Mouse (Mus musculus) limb, embryonic 12.5 days (tissue): ENCODE measurements around the gene Btn2a2. TPM values are rescaled to one million over a fixed set of nuclear protein-coding genes. Genes with fewer than 3 reads are reported as not detected.
A peak's percentile ranks its signal among the peaks of the same experiment; 100 is the strongest.

Experiments
- ATAC-seq: fragments of 200-750 bp; cut with Nextera tagmentation; 2 replicates; pipeline ENCODE4 v1.8.0; 2017; ENCODE audit warnings: low read depth, moderate TSS enrichment; ENCODE audit not compliant: insufficient number of reproducible peaks, insufficient read depth, low FRiP score, low TSS enrichment
- H3K27ac ChIP-seq: fragments of 300-500 bp; sonication (generic); 2 replicates; pipeline ENCODE4 v1.5.1; 2016; ENCODE audit warnings: mild to moderate bottlenecking, moderate library complexity
- H3K27me3 ChIP-seq: fragments of 300-500 bp; sonication (generic); 2 replicates; pipeline ENCODE4 v1.6.1; 2016; ENCODE audit warnings: mild to moderate bottlenecking, moderate library complexity
- H3K36me3 ChIP-seq: fragments of 300-500 bp; sonication (generic); 2 replicates; pipeline ENCODE4 v1.6.1; 2016; ENCODE audit warnings: mild to moderate bottlenecking, moderate library complexity
- H3K4me1 ChIP-seq: fragments of 300-500 bp; sonication (generic); replicated peaks from 2 replicates; pipeline ENCODE4 v1.6.1; 2016
- H3K4me2 ChIP-seq: fragments of 300-500 bp; sonication (generic); 2 replicates; pipeline ENCODE4 v1.6.1; 2016; ENCODE audit warnings: mild to moderate bottlenecking, moderate library complexity
- H3K4me3 ChIP-seq: fragments of 300-500 bp; sonication (generic); replicated peaks from 2 replicates; pipeline ENCODE4 v1.5.1; 2016; ENCODE audit warnings: mild to moderate bottlenecking
- H3K9ac ChIP-seq: fragments of 300-500 bp; sonication (generic); replicated peaks from 2 replicates; pipeline ENCODE4 v1.6.1; 2016; ENCODE audit warnings: mild to moderate bottlenecking, moderate library complexity
- H3K9me3 ChIP-seq: fragments of 300-500 bp; sonication (generic); 2 replicates; pipeline ENCODE4 v1.6.1; 2016; ENCODE audit warnings: mild to moderate bottlenecking, moderate library complexity
- WGBS: fragments of 180-500 bp; shearing (Covaris S2); methylation state at CpG from one replicate; pipeline ENCODE4 v1.1.7; 2016; 5-methylcytosine and 5-hydroxymethylcytosine counted together
- polyA plus RNA-seq: library from polyadenylated mRNA; unstranded; fragments of >200 nt; fragmentation: Nextera tagmentation; extraction: Ambion mirVana; gene quantifications from 2 replicates; pipeline ENCODE4 v1.2.1, GENCODE M21; 2016

Gene Btn2a2
- polyA plus RNA-seq, 1 experiment from 2014 or later: 1.9 TPM

DNA sequence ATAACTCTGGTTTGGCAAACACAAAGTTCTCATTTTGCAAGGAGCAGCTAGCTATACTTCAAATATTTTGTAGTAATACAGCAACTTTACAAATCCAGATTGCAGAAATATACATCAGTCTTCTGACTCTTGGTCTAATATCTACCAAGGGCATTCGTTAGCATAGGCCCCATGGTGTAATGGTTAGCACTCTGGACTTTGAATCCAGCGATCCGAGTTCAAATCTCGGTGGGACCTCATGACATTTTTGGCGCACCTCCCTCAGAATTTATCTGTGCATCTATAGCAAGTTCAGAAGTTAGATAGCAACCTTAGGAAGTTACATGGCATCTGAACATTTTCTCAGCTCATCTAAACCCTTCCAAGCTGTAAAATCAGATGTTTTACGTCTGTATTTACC lies 30.2 kb upstream of the Btn2a2 start:
- Histone ChIP-seq H3K27me3 (no peaks in the 10 kb centered on the region), H3K36me3 (no peaks in the 10 kb centered on the region), H3K27ac (peak overlapping the region; percentile 45; the same call in 1 of the 2 replicates), H3K4me3 (peak overlapping the region; percentile 48), H3K9ac (no peak overlapping the region), H3K4me1 (no peaks in the 10 kb centered on the region; the same call in 1 of the 2 replicates), H3K9me3 (no peaks in the 10 kb centered on the region), H3K4me2 (peak overlapping the region; percentile 75)
- WGBS: under 1% methylated on average over 6 of the region's 6 CpGs
- no peak for ATAC-seq

DNA sequence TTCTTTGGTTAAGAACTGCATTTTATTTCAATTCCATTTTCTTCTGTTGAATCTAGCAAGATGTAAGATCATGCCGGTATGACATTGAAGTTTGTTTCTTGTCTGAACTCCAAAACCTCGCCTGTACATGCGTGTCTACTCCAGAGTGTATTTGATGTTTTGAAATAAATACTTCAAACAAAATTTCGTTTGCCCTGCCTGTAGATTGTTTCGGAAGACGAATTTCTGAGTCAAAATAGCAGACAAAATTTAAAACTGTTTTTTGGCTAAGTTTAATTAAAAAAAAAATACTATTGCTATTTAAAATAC lies 29.6 kb upstream of the Btn2a2 start:
- H3K9ac ChIP-seq: no peak overlapping the region
- H3K4me2 ChIP-seq: peak overlapping the region; percentile 75
- H3K4me3 ChIP-seq: peak overlapping the region; percentile 48
- no peaks in the 10 kb centered on the region; the same call in 1 of the 2 replicates for H3K4me1 ChIP-seq
- no peaks in the 10 kb centered on the region for H3K27me3 ChIP-seq
- H3K36me3 ChIP-seq: no peaks in the 10 kb centered on the region
- under 1% methylated on average over 6 of the region's 6 CpGs for WGBS
- no peaks in the 10 kb centered on the region for H3K9me3 ChIP-seq
- ATAC-seq: no peak
- no peak overlapping the region for H3K27ac ChIP-seq

DNA sequence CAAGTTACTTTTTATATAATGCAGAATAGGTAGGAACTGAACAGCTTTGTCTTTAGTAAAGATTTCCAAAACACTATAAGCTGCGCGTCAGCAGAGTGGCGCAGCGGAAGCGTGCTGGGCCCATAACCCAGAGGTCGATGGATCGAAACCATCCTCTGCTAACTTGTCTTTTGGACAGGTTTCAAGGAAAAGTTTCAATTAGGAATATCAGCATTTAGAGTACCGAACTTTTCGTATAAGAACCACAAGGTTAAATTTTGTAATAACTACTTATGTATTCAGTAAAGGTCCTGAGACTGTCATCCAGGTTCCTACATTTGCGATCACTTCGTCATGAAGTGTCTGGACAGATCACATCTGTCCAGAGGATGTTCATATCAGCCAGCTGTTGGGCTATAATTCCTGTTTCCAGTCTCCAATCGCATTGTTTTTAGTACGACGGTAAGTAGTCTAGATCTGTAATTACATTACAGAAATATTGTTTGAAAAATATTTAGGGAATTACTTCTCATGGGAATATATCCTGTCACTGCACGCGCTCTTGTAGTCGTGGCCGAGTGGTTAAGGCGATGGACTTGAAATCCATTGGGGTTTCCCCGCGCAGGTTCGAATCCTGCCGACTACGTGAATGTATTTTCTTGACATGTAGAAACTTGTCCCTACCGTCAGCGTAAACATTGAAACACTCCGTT lies 29.1 kb upstream of the Btn2a2 start:
- Histone ChIP-seq H3K27ac (peak overlapping the region; percentile 84), H3K9me3 (no peaks in the 10 kb centered on the region), H3K27me3 (no peaks in the 10 kb centered on the region), H3K4me2 (peak overlapping the region; percentile 75), H3K4me3 (peak overlapping the region; percentile 48), H3K36me3 (no peaks in the 10 kb centered on the region), H3K4me1 (no peaks in the 10 kb centered on the region; the same call in 1 of the 2 replicates), H3K9ac (0 out of 2 replicates have a peak overlapping the region, but pooled peaks have one; percentile 37)
- under 1% methylated on average over 27 of the region's 27 CpGs for WGBS
- peak; percentile 76 for ATAC-seq

DNA sequence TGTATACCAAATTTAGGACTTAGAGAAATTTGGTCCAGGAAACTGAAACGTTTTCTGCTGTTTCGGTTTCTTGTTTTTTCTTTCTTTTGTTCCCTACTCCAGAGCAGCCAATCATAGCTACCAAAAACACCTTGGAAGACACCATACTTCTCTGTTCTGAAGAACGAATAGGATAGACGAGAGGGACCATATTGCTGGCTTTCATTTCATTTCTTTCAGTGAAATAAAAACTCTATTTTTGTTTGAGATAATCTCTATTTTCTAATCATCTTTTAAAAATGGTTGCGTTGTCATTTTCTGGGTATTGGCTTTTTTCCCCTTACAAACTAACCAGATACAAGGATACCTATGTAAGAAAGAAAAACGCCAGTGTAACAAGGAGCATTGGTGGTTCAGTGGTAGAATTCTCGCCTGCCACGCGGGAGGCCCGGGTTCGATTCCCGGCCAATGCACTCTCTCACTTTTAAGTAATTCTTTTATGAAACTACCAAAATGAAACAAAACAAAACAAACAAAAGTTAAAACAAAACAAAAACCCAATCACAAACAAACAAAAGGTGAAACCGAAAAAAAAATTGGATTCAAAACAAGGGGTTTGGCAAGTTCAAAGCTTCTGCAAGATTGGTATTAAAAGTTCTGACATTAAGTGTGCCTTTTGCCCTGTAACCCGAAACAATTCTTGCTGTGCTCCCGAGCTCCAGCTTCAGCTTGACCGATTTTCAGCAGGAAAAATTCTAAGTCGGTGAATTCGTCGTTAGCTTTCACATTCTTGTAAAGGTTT lies 28.4 kb upstream of the Btn2a2 start:
- no peak for ATAC-seq
- H3K36me3 ChIP-seq: no peaks in the 10 kb centered on the region
- H3K27ac ChIP-seq: peak overlapping the region; percentile 84
- H3K27me3 ChIP-seq: no peaks in the 10 kb centered on the region
- no peaks in the 10 kb centered on the region for H3K9me3 ChIP-seq
- under 1% methylated on average over 19 of the region's 19 CpGs for WGBS
- H3K4me2 ChIP-seq: peak overlapping the region; percentile 75
- 0 out of 2 replicates have a peak overlapping the region, but pooled peaks have one; percentile 37 for H3K9ac ChIP-seq
- peak overlapping the region; percentile 48 for H3K4me3 ChIP-seq
- H3K4me1 ChIP-seq: no peaks in the 10 kb centered on the region; the same call in 1 of the 2 replicates

GRCm38 (mm10) chr13:23515826-23516620 lies 27.4 kb upstream of the Btn2a2 start:
- no peaks in the 10 kb centered on the region; the same call in 1 of the 2 replicates for H3K4me1 ChIP-seq
- no peak for ATAC-seq
- H3K4me3 ChIP-seq: peak overlapping the region; percentile 48
- no peaks in the 10 kb centered on the region for H3K9me3 ChIP-seq
- H3K36me3 ChIP-seq: no peaks in the 10 kb centered on the region
- H3K4me2 ChIP-seq: peak overlapping the region; percentile 59
- 0 out of 2 replicates have a peak overlapping the region, but pooled peaks have one; percentile 72 for H3K27ac ChIP-seq
- peak overlapping the region; percentile 60 for H3K9ac ChIP-seq
- H3K27me3 ChIP-seq: no peaks in the 10 kb centered on the region
- WGBS: 45% methylated on average over 15 of the region's 15 CpGs

GRCm38 (mm10) chr13:23515281-23515680 lies 26.6 kb upstream of the Btn2a2 start:
- H3K4me2 ChIP-seq: no peak overlapping the region
- WGBS: 72% methylated on average over 5 of the region's 5 CpGs

DNA sequence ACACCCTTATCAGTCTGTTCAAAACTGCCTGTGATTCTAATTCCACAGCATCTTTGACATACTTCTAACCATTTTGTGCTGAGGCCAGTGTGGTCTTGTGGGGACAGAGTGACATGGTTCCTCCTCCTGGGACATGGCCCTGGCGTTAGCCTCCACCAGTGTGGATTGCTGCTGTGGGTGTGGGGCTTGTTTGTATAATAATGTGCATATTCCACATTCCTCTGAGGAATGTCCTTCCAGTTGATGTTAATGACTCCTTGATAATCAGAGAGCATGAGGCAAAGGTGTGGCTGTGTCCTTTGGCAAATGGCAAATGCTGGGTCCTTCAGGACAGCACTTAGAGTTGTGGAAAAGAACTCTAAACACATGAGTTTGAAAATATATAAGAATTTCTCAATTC lies 24.9 kb upstream of the Btn2a2 start:
- Histone ChIP-seq H3K4me2 (no peak overlapping the region), H3K36me3 (no peaks in the 10 kb centered on the region), H3K9me3 (no peaks in the 10 kb centered on the region), H3K4me3 (no peak overlapping the region), H3K9ac (no peak overlapping the region), H3K27ac (no peak overlapping the region), H3K27me3 (no peaks in the 10 kb centered on the region), H3K4me1 (0 out of 2 replicates have a peak, but pooled peaks cover 4% of the 10 kb centered on the region)
- WGBS: 96% methylated on average over 1 of the region's 1 CpGs
- ATAC-seq: no peak

More at GRCm38 (mm10) chr13:23515281-23515680, 26.6 kb upstream of the Btn2a2 start:
- Histone ChIP-seq H3K36me3 (no peaks in the 10 kb centered on the region), H3K4me3 (no peak overlapping the region), H3K9me3 (no peaks in the 10 kb centered on the region), H3K9ac (no peak overlapping the region), H3K27ac (no peak overlapping the region), H3K27me3 (no peaks in the 10 kb centered on the region), H3K4me1 (peaks cover under 1% of the 10 kb centered on the region; the same call in 1 of the 2 replicates)
- ATAC-seq: no peak

GRCm38 (mm10) chr13:23510127-23510526 lies 21.5 kb upstream of the Btn2a2 start:
- Histone ChIP-seq H3K4me3 (no peak overlapping the region), H3K27ac (no peak overlapping the region), H3K27me3 (no peaks in the 10 kb centered on the region), H3K9ac (no peak overlapping the region), H3K4me1 (peaks cover 19% of the 10 kb centered on the region), H3K4me2 (no peak overlapping the region), H3K36me3 (no peaks in the 10 kb centered on the region), H3K9me3 (no peaks in the 10 kb centered on the region)
- ATAC-seq: no peak
- whole genome bisulfite sequencing: 33% methylated on average over 1 of the region's 1 CpGs

- Histone ChIP-seq H3K9ac (no peak overlapping the region), H3K4me1 (peaks cover 22% of the 10 kb centered on the region), H3K36me3 (no peaks in the 10 kb centered on the region), H3K27ac (no peak overlapping the region), H3K9me3 (no peaks in the 10 kb centered on the region), H3K4me3 (0 out of 2 replicates have a peak overlapping the region, but pooled peaks have one; percentile 36), H3K27me3 (no peaks in the 10 kb centered on the region), H3K4me2 (peak overlapping the region; percentile 56; the same call in 1 of the 2 replicates)
- 22% methylated on average over 14 of the region's 14 CpGs for WGBS
- no peak for ATAC-seq
Observed at GRCm38 (mm10) chr13:23506819-23507515, 18.3 kb upstream of the Btn2a2 start.

DNA sequence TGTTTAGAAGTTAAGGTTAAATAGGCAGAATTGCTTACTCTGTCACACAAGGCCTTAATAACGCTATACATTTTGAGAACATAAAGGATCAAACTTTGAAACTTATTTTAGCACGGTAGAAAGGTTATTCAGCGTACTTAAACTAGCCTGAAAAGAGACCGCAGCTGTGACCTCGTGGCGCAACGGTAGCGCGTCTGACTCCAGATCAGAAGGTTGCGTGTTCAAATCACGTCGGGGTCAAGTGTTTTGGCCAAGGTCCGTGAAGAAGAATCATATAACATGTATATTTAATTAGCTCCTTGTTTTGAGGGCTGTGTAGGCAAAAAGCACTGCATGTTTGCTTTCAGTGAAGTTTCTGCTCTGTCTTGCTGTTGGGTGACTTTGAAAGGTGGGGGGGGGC lies 17.7 kb upstream of the Btn2a2 start:
- no peak overlapping the region for H3K27ac ChIP-seq
- H3K4me1 ChIP-seq: peaks cover 22% of the 10 kb centered on the region
- 2% methylated on average over 13 of the region's 13 CpGs for WGBS
- no peak overlapping the region for H3K9ac ChIP-seq
- no peaks in the 10 kb centered on the region for H3K9me3 ChIP-seq
- H3K4me2 ChIP-seq: peak overlapping the region; percentile 56
- H3K4me3 ChIP-seq: peak overlapping the region; percentile 36
- H3K27me3 ChIP-seq: no peaks in the 10 kb centered on the region
- no peak for ATAC-seq
- H3K36me3 ChIP-seq: no peaks in the 10 kb centered on the region
